In the genomic region with DNA sequence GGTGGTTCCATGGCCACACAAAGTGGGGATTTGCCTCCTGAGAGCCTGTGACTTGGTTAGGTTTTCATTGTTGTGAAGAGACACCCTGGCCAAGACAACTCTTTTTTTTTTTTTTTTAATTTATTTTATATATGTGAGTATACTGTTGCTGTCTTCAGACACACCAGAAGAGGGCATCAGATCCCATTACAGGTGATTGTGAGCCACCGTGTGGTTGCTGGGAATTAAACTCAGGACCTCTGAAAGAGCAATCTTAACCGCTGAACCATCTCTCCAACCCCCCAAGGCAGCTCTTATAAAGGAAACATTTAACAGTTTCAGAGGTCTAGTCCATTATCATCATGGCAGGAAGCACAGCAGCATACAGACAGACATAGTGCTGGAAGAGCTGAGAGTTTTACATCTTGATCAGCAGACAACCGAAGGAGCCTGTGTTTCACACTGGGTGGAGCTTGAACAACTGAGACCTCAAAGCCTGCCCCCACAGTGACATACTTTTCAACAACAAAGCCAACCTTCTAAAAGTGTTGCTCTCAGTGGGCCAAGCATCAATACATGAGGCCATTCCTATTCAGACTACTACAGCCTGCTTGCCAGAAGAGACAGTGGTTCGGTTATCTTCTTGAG, we compare ENCODE assay signal across 21 mouse cellular contexts. TPM values are rescaled to one million over a fixed set of nuclear protein-coding genes. Genes with fewer than 3 reads are reported as not detected.
A peak's percentile ranks its signal among the peaks of the same experiment; 100 is the strongest.
DNase-seq lines count a peak whose midpoint lies in the region; ATAC-seq and TF ChIP-seq lines count a peak whose summit lies in the region.
"Had no signal": no experiment of that assay in that cellular context is flagged by ENCODE, and none has a peak within 500 bp of the region (broad histone marks: within the 10 kb centered on the region; RNA-seq: fewer than 3 reads in every experiment).

No protein-coding gene starts in this region.

- TF ChIP-seq CTCF in CH12.LX (conservative IDR thresholded peaks at IDR 0.05 in 1 of 2, IDR thresholded peaks at IDR 0.05 in 1 of 2; ENCODE audit: low read depth in 2 of 2, low read length in 2 of 2) = peak in 1 of 2 experiments; percentile 22; a peak in 1 of 4 replicates

- TF ChIP-seq POLR2A in CH12.LX (IDR thresholded peaks at IDR 0.05; ENCODE audit: low read depth, low read length) = no peak

- TF ChIP-seq EP300 in CH12.LX (IDR thresholded peaks at IDR 0.05; ENCODE audit: low read length) = no peak

- no peaks in the 10 kb centered on the region for H3K27me3 ChIP-seq in liver, embryonic 13.5 days
- no peaks in the 10 kb centered on the region for H3K27me3 ChIP-seq in liver, embryonic 11.5 days (replicated peaks; ENCODE audit: control insufficient read depth, insufficient read depth, low read length)
- H3K27me3 ChIP-seq in CH12.LX (replicated peaks) = no peaks in the 10 kb centered on the region
- no peaks in the 10 kb centered on the region for H3K27me3 ChIP-seq in midbrain, embryonic 16.5 days (ENCODE audit: control insufficient read depth, insufficient read depth, low read depth, low read length)
- no peaks in the 10 kb centered on the region for H3K27me3 ChIP-seq in midbrain, embryonic 14.5 days (ENCODE audit: control insufficient read depth, insufficient read depth, low read length)
- H3K27me3 ChIP-seq: embryonic facial prominence, embryonic 13.5 days; limb, embryonic 15.5 days; neural tube, embryonic 13.5 days had no signal

- in situ Hi-C loops in CH12.LX (cut with MboI; ENCODE audit: low pct_ligation_motif_present, low pct_unique_long_range_greater_than_20kb, low sequenced_read_pairs) = no loop called here

- TF ChIP-seq RAD21 in CH12.LX (IDR thresholded peaks at IDR 0.05; ENCODE audit: low read depth, low read length) = no peak

- H3K36me3 ChIP-seq in liver, embryonic 13.5 days = 0 out of 2 replicates have a peak, but pooled peaks cover 16% of the 10 kb centered on the region
- H3K36me3 ChIP-seq in liver, embryonic 11.5 days (ENCODE audit: control insufficient read depth, insufficient read depth, low read length) = peaks cover under 1% of the 10 kb centered on the region; the same call in 1 of the 2 replicates
- H3K36me3 ChIP-seq in CH12.LX (replicated peaks in 1 of 2; ENCODE audit: control insufficient read depth in 1 of 2, insufficient read depth in 1 of 2, low read length in 1 of 2) = peaks cover 7 to 70% of the 10 kb centered on the region in 2 experiments
- H3K36me3 ChIP-seq in midbrain, embryonic 16.5 days (ENCODE audit: control insufficient read depth, insufficient read depth, low read length) = no peaks in the 10 kb centered on the region
- H3K36me3 ChIP-seq in midbrain, embryonic 14.5 days (ENCODE audit: control insufficient read depth, insufficient read depth, low read length) = no peaks in the 10 kb centered on the region; the same call in 1 of the 2 replicates

- no peak overlapping the region for H3K4me3 ChIP-seq in liver, embryonic 13.5 days (replicated peaks)
- no peak overlapping the region for H3K4me3 ChIP-seq in liver, embryonic 11.5 days (ENCODE audit: low read depth, low read length)
- H3K4me3 ChIP-seq in CH12.LX (replicated peaks in 1 of 3; ENCODE audit: low read depth in 2 of 3, low read length in 2 of 3, poor library complexity in 1 of 3) = no peak overlapping the region
- no peak overlapping the region for H3K4me3 ChIP-seq in midbrain, embryonic 16.5 days (ENCODE audit: low read depth, low read length)
- H3K4me3 ChIP-seq in midbrain, embryonic 14.5 days (replicated peaks; ENCODE audit: low read depth, low read length) = no peak overlapping the region
- H3K4me3 ChIP-seq: embryonic facial prominence, embryonic 13.5 days; hindbrain, embryonic 10.5 days; limb, embryonic 15.5 days; midbrain, embryonic 10.5 days; neural tube, embryonic 13.5 days had no signal

- H3K79me2 ChIP-seq in CH12.LX (replicated peaks; ENCODE audit: control insufficient read depth, extremely low read depth, insufficient read depth, poor library complexity, severe bottlenecking) = peaks cover 95% of the 10 kb centered on the region

- no peak overlapping the region for H3K27ac ChIP-seq in liver, embryonic 13.5 days
- H3K27ac ChIP-seq in liver, embryonic 11.5 days (ENCODE audit: low read depth, low read length) = no peak overlapping the region
- H3K27ac ChIP-seq in CH12.LX (ENCODE audit: insufficient read depth, low read depth) = no peak overlapping the region
- H3K27ac ChIP-seq in midbrain, embryonic 16.5 days (ENCODE audit: low read length) = no peak overlapping the region
- H3K27ac ChIP-seq in midbrain, embryonic 14.5 days (replicated peaks; ENCODE audit: low read depth, low read length) = no peak overlapping the region
- H3K27ac ChIP-seq: embryonic facial prominence, embryonic 13.5 days; hindbrain, embryonic 10.5 days; limb, embryonic 15.5 days; midbrain, embryonic 10.5 days; neural tube, embryonic 13.5 days had no signal

- DNase-seq in liver, embryonic 13.5 days = no peak
- DNase-seq in liver, embryonic 11.5 days (ENCODE audit: low spot score) = no peak
- no peak for DNase-seq in CH12.LX (ENCODE audit: extremely low read depth)
- no peak for DNase-seq in adrenal gland, adult 2 months
- no peak for DNase-seq in midbrain, embryonic 14.5 days
- DNase-seq: adrenal gland, postnatal 10 days; cerebellum, postnatal 10 days; gastrocnemius, postnatal 14 days; liver, postnatal 0 days; lung, postnatal 14 days; spleen, adult 18-20 months had no signal

- H3K4me2 ChIP-seq in liver, embryonic 13.5 days = no peak overlapping the region
- H3K4me2 ChIP-seq in liver, embryonic 11.5 days = no peak overlapping the region
- H3K4me2 ChIP-seq in CH12.LX (ENCODE audit: insufficient read depth, low read depth, poor library complexity, severe bottlenecking) = no peak overlapping the region
- H3K4me2 ChIP-seq in midbrain, embryonic 16.5 days (ENCODE audit: low read length) = no peak overlapping the region
- no peak overlapping the region for H3K4me2 ChIP-seq in midbrain, embryonic 14.5 days (ENCODE audit: low read length)
- H3K4me2 ChIP-seq: embryonic facial prominence, embryonic 13.5 days; limb, embryonic 15.5 days; neural tube, embryonic 13.5 days had no signal

- 40% methylated on average over 4 of the region's 4 CpGs for WGBS in liver, embryonic 13.5 days (ENCODE audit: insufficient replicate concordance)
- WGBS in liver, embryonic 11.5 days = 57% methylated on average over 4 of the region's 4 CpGs
- 75% methylated on average over 4 of the region's 4 CpGs for WGBS in midbrain, embryonic 16.5 days
- 84% methylated on average over 4 of the region's 4 CpGs for WGBS in midbrain, embryonic 14.5 days

- no peaks in the 10 kb centered on the region for H3K9me3 ChIP-seq in liver, embryonic 13.5 days (replicated peaks)
- no peaks in the 10 kb centered on the region for H3K9me3 ChIP-seq in liver, embryonic 11.5 days (ENCODE audit: control insufficient read depth, low read length)
- no peaks in the 10 kb centered on the region for H3K9me3 ChIP-seq in CH12.LX (replicated peaks; ENCODE audit: low read length)
- no peaks in the 10 kb centered on the region for H3K9me3 ChIP-seq in midbrain, embryonic 16.5 days (replicated peaks; ENCODE audit: control insufficient read depth, low read length, poor library complexity, severe bottlenecking)
- H3K9me3 ChIP-seq in midbrain, embryonic 14.5 days (ENCODE audit: control insufficient read depth, low read length) = no peaks in the 10 kb centered on the region
- H3K9me3 ChIP-seq: embryonic facial prominence, embryonic 13.5 days; G1E; hindbrain, embryonic 10.5 days; limb, embryonic 15.5 days; midbrain, embryonic 10.5 days; neural tube, embryonic 13.5 days had no signal

- peak; percentile 51; the same call in 1 of the 2 replicates for ATAC-seq in liver, embryonic 13.5 days (ENCODE audit: low read depth)
- ATAC-seq in liver, embryonic 11.5 days (replicated peaks; ENCODE audit: low FRiP score) = no peak; the same call in 1 of the 2 replicates
- ATAC-seq in activated CD4-positive, CD25-positive, alpha-beta regulatory T cell, adult 4 months = peak; percentile 68
- ATAC-seq in megakaryocyte-erythroid progenitor cell, adult 5-6 weeks (replicated peaks; ENCODE audit: low FRiP score, low TSS enrichment, poor library complexity, severe bottlenecking) = 0 out of 2 replicates have a peak, but pooled peaks have one; percentile 41
- ATAC-seq in midbrain, embryonic 16.5 days = no peak
- ATAC-seq in midbrain, embryonic 14.5 days (ENCODE audit: low FRiP score, low TSS enrichment) = no peak
- ATAC-seq: forebrain, embryonic 14.5 days; liver, postnatal 0 days had no signal

- peaks cover 62% of the 10 kb centered on the region for H3K4me1 ChIP-seq in liver, embryonic 13.5 days (replicated peaks)
- peaks cover 10% of the 10 kb centered on the region; the same call in 1 of the 2 replicates for H3K4me1 ChIP-seq in liver, embryonic 11.5 days (replicated peaks; ENCODE audit: control insufficient read depth, insufficient read depth, low read length)
- H3K4me1 ChIP-seq in CH12.LX (ENCODE audit: control insufficient read depth in 1 of 2, insufficient read depth in 2 of 2) = peaks cover 4 to 66% of the 10 kb centered on the region in 2 experiments; a peak in 3 of 4 replicates
- H3K4me1 ChIP-seq in midbrain, embryonic 16.5 days (ENCODE audit: control insufficient read depth, insufficient read depth, low read length) = peaks cover 6% of the 10 kb centered on the region
- H3K4me1 ChIP-seq in midbrain, embryonic 14.5 days (ENCODE audit: control insufficient read depth, insufficient read depth, low read length) = no peaks in the 10 kb centered on the region
- H3K4me1 ChIP-seq: hindbrain, embryonic 10.5 days; midbrain, embryonic 10.5 days had no signal

- dilution Hi-C loops in CH12.LX (cut with MboI; ENCODE audit: extremely low pct_ligation_motif_present, extremely low pct_unique_long_range_greater_than_20kb, low sequenced_read_pairs) = no loop called here

- no peak overlapping the region for H3K9ac ChIP-seq in liver, embryonic 13.5 days
- H3K9ac ChIP-seq in liver, embryonic 11.5 days (ENCODE audit: low read depth, low read length) = no peak overlapping the region
- no peak overlapping the region for H3K9ac ChIP-seq in CH12.LX (ENCODE audit: insufficient read depth, low read depth)
- H3K9ac ChIP-seq in midbrain, embryonic 16.5 days (ENCODE audit: low read depth, low read length) = no peak overlapping the region
- H3K9ac ChIP-seq in midbrain, embryonic 14.5 days (replicated peaks; ENCODE audit: low read length) = no peak overlapping the region
- H3K9ac ChIP-seq: embryonic facial prominence, embryonic 13.5 days; limb, embryonic 15.5 days; liver, postnatal 0 days; neural tube, embryonic 13.5 days had no signal

RNA-seq across cellular contexts. Expression of gene Mapk1, which starts 11.4 kb away (rescaled TPM):
- polyA plus RNA-seq in liver, embryonic 13.5 days (2015; fragmentation: Nextera tagmentation; extraction: Ambion mirVana) = 93.7 and 102 TPM in 2 replicates
- polyA plus RNA-seq in liver, embryonic 11.5 days (2014; fragmentation: Nextera tagmentation; extraction: Ambion mirVana) = 177 and 190 TPM in 2 replicates
- 162 and 190 TPM in 2 replicates for total RNA-seq in CH12.LX (2012; rRNA removed)
- 317 and 322 TPM in 2 replicates for total RNA-seq in CH12.LX (2014; rRNA removed)
- polyA plus RNA-seq in CH12.LX (2012; ENCODE audit: insufficient read length, low read depth) = 234 and 244 TPM in 2 replicates
- polyA plus RNA-seq in activated CD4-positive, CD25-positive, alpha-beta regulatory T cell, adult 4 months (2017; shearing (Covaris generic)) = 10 to 100 TPM; 30.9 to 34.1 TPM
- total RNA-seq in megakaryocyte-erythroid progenitor cell, adult 5-6 weeks (2014; fragmentation: Nextera tagmentation) = 118 and 181 TPM in 2 replicates
- total RNA-seq in megakaryocyte-erythroid progenitor cell, adult 5-6 weeks (2017) = 140 and 154 TPM in 2 replicates
- total RNA-seq in adrenal gland, adult 2 months (2021) = 100 to 1,000 TPM; 178 to 206 TPM
- polyA plus RNA-seq in adrenal gland, adult 2 months (2012; rRNA removed) = 45.2 and 62.7 TPM in 2 replicates
- polyA plus RNA-seq in midbrain, embryonic 16.5 days (2015; fragmentation: Nextera tagmentation; extraction: Ambion mirVana) = 182 and 189 TPM in 2 replicates
- polyA plus RNA-seq in midbrain, embryonic 14.5 days (2014; fragmentation: Nextera tagmentation; extraction: Ambion mirVana) = 214 and 219 TPM in 2 replicates

Comparison
In these comparisons a context has a peak if more than half of its experiments do, and no peak if none do; other contexts are left out.
1. ATAC-seq: peak in liver, embryonic 13.5 days (single experiment), activated CD4-positive, CD25-positive, alpha-beta regulatory T cell, adult 4 months (single experiment) and megakaryocyte-erythroid progenitor cell, adult 5-6 weeks (single experiment); none in liver, embryonic 11.5 days (single experiment), midbrain, embryonic 16.5 days (single experiment) and midbrain, embryonic 14.5 days (single experiment).